Mouse (Mus musculus): ENCODE measurements around the gene Cdadc1.

DNA sequence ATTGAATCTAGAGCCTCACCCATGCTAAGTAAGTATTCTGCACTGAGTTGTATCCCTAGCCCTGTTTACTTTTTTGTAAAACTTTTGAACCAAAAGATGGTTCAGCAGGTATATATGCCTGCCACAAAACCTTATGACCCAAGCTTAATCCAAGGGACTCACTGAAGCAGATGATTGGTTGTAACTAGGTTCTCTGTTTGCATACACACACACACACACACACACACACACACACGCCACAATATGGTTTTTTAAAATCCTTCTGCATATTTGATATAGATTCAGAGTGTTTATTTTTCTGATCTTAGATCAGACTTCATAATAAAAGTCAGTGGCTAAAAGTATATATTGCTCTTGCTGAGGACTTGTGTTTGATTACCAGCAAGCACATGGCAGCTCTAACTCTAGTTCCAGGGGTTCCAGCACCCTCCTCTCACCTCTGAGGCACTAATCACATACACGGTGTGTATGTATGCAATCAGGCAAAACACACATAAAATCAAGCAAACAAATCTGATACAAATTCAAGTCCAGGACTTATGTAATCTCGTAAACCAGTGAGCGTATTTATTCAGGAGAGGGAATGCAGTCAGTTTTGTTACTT is 59.8 kb downstream of the Cdadc1 start:
- TF ChIP-seq CTCF (IDR thresholded peaks at IDR 0.05; ENCODE audit: insufficient read depth, low read depth, low read length) (no peak), POLR2A (IDR thresholded peaks at IDR 0.05; ENCODE audit: insufficient read depth, low read depth, low read length) (no peak)
